Mouse (Mus musculus) layer of hippocampus, adult 11-12 months (tissue): ENCODE data around the gene Bora.

Source experiments
- DNase-seq: peaks from one replicate; pipeline ENCODE4 v3.0.0; 2022; ENCODE audit warnings: low spot score

The Bora gene

DNA sequence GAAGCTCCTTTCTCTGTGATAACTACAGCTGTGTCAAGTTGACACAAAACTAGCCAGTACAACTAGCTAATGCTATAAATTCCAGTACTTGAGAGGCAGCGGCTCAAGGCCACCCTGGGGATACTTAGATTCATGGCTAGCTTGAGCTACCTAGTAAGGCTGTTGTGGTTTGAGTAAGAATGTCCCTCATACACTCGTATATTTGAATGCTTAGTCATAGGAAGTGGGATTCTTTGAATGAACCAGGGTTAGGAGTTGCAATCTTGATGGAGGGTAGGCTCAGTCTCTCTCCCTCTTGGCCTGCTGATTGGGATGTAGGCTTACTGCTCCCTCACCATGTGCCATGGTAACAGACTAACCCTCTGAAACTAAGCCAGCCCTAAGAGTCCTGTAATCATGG lies 17.1 kb downstream of the Bora start:
- no peak for DNase-seq

DNA sequence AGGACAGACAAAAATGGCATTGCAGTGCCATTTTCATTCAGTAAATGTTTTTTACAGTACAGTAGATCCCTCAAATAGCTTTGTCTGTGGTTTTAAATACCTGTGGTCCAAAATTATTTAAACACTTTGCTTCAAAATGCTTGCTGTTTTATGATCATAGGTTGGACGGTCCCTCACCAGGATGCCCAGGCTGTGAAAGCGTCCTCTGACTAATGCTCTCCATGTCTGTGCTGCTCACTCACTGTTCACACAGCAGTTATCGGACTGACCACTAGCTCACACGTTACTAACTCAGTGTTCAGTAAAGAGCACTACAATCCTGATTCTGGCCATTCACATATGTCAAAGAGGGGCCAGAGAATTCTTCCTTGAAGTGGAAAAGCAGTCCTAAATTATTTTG lies 25.1 kb downstream of the Bora start:
- no peak for DNase-seq

DNA sequence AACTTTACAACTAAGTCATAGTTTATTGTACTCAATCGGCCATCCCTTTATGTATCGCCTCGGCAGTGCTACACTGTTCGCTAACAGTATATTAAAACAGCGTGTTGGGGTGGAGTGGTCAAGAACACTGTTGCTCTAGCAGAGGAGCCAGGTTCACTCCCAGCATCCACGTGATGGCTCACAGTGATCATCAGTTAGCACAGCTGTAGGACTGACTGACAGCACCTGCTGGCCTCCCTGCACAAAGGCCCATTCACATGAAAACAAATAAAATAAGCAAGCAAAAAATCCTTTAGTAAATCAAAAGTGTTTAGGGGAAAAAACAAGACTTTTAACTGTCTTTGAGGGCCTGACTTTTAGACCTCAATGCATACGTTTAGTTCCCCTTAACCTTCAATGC lies 42.9 kb downstream of the Bora start:
- no peak for DNase-seq

DNA sequence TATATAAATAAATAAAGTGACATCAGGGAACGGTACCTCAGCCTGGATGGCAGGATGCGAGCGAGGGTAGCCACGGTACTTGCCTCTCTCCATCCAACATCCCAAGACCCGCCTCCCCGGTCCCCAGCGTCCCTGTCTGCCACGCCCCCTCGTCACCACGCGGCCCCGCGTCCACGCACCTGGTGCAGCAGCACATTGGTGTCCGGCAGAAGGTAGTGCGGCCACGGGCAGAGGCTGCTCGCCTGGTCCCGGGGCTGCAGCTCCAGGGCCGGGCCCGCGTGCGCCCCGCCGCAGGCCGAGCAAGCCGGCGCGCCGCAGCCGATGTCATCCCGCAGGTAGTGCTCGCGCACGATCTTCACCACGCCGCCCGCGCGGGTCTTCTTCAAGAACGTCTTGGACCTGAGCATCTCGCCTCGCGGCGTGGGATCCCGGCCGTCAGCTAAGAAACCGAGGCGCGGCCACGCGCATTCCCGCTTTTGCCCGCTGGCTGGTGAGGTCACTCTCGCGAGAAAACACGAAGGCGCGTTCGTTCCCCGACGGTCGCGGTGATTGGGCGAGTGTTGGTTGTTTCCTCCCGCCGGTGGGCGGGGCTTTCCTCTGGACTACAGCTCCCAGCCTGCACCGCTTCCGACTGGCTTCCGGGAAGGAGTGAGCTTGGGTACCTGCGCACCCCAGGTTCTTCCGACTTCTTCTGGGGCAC lies 53.4 kb downstream of the Bora start, which contains the start of the genes Pibf1 and Dis3:
Gene Pibf1, plus strand, starts transcription at position 158 of the 700 bp plus-strand sequence.
Gene Dis3, minus strand, starts transcription at position 504 of the 700 bp plus-strand sequence.
- peak; percentile 99 for DNase-seq

DNA sequence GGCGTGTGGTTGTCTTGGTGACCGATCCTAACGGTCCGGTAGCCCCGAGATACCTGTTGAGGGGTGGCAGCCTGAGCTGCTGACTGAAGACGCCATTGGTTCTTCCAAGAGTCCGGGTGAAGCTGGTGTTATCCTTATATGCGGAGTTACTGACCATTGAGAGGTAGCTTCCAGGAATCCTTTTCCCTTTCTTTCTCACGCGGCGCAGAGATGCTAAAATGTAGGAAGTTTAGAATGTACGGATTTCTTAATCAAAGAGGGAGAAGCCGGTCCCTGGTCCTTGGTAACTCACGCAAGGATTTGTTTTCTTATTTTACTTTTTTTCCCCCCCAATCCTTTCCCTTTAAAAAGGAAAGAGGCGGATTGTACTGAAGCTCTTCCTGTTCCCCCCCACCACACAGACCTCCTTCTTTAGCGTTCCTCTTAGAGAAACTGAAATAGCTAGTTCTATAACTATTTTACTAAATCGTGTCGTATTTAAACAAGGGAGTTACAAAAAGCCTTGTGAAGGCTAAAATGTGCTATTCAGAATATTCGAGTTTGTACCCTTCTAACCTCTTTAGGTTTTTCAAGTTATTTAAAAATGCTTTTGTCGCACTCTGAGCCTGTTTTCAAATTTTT lies 54.1 kb downstream of the Bora start:
- DNase-seq: no peak

DNA sequence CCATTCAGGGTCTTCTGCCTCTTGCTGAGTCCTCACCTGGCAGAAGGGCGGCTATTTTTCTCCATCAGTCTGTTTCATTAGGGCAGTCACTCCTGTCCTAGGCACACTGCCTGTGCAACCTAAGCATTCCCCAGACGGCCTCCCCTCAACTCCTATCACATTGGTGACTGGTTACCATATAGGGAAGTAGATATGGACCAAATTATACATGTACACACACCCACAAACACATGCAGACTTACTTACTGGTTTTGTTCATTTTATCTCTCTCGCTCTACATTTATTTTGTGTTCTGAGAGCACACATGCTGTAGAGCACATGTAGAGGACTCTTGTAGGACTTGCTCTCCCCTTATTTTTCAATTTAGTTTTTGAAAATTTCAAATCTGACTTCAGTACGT lies 57.0 kb downstream of the Bora start:
- DNase-seq: no peak

DNA sequence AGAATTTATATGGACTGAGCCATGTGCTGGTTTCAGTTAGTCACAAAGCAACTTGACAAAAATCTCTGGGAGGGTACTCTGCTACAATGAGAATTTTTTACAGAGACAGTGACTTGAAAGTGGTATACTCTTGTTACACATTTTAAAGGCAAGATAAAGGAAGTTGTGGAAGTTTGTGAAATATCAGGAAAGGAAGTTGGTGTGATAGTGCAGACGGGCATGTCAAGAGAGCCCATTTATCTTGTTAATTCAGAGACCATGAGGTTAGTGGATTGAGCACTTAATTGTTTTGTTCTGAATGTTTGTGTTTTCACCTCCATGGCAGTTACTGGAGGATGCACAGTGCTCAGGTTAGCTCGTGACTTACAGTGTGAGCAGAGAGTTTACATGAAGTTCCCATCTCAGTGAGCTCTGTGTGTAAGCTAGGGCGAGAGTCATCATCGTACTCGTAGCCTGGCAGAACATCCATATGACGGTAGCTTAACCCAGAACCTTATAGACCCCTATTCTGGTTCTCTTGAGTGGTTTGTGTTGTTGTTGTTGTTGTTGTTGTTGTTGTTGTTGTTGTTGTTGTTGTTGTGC lies 58.6 kb downstream of the Bora start:
- DNase-seq: no peak

DNA sequence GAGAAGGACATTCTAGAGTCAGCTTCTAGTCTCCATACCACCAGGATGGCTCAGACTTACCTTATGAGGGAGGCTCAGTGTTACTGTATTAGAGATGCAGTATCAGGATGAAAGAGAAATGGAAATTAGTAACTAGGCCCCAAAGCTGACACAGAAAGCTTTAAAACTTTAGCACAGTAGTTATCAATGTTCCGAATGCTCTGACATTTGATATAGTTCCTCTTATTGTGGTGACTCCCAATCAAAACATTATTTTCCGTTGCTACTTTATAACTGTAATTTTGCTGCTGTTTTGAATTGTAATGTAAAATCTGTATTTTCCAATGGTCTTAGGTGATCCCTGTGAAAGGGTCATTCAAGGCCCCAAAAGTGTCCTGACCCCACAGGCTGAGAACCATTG lies 60.6 kb downstream of the Bora start:
- no peak for DNase-seq

DNA sequence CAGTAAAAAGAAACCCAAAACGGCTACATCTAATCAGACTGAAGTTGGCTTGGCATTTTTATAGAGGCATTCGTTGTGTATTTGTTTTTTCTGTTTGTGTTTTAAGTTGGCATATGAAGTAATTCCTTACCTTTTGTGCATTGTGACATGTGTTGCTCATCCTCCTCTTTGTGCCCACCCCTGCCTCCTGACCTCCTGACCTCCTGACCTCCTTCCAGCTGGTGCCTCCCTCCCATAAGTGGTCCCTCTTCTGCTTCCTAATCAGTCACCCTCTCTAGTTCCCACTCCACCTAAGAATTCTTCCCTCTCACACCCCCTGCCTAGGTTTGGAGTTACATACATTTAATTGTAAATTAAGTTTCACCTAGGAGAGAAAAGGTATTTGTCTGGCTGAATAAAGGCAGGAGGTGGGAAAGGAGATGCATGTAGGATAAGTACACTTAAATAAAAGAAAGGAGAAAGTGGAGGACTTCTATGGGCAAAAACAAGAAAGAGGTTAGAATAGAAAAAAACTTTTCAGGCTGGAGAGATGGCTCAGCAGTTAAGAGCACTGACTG lies 61.7 kb downstream of the Bora start:
- no peak for DNase-seq

DNA sequence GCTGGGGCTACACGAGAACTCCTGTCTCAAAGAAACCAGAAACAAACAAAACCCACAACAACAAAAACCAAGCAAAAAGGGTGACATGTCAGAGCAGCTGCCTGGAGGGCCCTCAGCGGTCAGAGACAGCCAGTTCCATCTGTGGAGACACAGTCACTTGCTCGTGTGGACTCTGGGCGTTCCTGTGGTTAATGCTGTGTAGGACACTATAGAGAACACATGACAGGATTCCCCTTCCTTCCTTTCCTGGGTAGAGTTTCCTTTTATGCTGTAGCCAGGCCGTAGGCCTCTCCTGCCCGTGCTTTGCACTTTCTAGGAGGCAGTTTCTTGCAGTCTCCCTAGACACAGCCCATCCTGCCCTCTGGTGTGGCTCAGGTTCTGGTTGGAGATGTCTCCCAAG lies 62.7 kb downstream of the Bora start:
- DNase-seq: no peak

DNA sequence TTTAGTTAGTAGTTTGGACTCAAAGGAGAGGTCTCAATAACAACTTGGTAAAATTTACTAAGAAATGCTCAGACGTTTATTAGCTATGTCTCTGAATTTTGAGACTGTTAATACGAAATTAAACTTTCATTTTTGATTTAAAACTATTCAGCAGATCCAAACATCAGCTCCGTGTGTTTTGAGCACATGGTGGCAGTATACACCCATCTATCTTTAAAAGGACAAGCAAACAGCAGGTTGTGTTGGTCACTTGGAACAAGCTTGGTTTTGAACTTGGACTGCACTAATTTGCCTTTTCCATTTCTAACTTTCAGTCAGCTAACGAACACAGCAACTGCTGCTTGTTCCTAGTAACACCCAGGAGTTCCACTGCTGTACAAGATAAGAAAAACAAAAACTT lies 71.6 kb downstream of the Bora start:
- no peak for DNase-seq

DNA sequence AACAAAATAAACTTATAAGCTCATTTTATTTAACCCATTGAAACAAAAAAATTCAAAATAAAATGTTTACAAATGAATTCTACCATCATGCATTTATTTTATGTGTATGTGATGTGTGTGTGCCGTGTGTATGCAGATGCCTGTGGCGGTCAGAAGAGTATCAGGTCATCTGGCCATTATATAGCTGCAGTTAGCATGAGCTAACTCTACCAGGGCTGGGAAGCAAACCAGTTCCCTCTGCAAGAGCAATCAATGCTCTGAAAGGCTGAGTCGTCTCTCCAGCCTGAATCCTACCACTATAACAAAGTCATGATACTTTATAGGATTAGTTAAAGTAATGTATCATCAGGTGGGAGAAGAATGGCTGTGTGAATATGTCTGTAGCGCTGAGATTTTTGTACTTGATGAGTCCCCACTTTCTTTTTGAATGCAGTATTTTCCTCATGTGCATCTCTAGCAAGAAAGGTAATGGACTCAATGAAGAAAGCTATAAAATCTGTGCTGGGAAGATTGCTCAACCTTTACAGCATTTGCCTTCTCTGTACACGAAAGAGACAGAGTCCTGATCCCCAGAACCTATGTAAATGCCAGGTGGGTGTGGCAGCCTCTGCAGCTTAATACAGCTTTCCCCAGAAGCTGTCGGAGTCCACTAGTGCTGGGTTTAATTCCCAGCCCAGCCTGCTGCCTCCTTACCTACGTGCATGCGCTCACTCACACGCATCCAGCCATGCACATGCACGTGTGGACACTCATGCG lies 75.7 kb downstream of the Bora start:
- DNase-seq: no peak

DNA sequence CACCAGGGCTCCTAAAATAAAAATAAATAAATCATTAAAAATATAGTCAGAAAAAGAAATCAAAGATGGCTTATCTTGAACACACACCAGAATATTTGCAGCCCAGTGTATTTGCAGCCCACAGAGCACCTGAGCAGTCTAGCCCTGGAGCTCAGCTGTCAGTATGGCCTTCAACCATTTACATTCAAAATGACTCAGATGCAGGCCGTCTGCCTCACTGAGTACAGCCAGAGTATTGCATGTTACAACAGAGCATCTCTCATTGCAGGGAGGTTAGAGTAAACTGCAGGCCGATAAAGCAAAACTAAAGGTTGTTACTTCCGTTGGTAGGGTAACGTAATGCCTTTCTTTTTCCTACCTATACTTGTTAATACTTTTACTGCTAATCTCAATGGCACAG lies 78.1 kb downstream of the Bora start:
- DNase-seq: no peak
